Comparison of ENCODE assay signal across 10 mouse cellular contexts in genomic region chr3:117061831-117062230, GRCm38 (mm10).
DNase-seq lines count a peak whose midpoint lies in the region; ATAC-seq lines count a peak whose summit lies in the region.
"Had no signal": no experiment of that assay in that cellular context is flagged by ENCODE, and none has a peak within 500 bp of the region (broad histone marks: within the 10 kb centered on the region; RNA-seq: fewer than 3 reads in every experiment).

No protein-coding gene starts in this region.

- no peak overlapping the region for H3K4me3 ChIP-seq in heart, embryonic 10.5 days
- H3K4me3 ChIP-seq in neural tube, embryonic 14.5 days (ENCODE audit: low read depth, low read length), result no peak overlapping the region
- H3K4me3 ChIP-seq: heart, embryonic 13.5 days; neural tube, embryonic 12.5 days had no signal

- no peaks in the 10 kb centered on the region for H3K4me1 ChIP-seq in heart, embryonic 10.5 days
- H3K4me1 ChIP-seq in neural tube, embryonic 14.5 days (ENCODE audit: control insufficient read depth, insufficient read depth, low read length), result no peaks in the 10 kb centered on the region
- H3K4me1 ChIP-seq: neural tube, embryonic 12.5 days had no signal

- 80% methylated on average over 1 of the region's 1 CpGs for WGBS in heart, embryonic 10.5 days
- WGBS in neural tube, embryonic 14.5 days, result 76% methylated on average over 1 of the region's 1 CpGs

- no peak overlapping the region for H3K9ac ChIP-seq in neural tube, embryonic 14.5 days (replicated peaks; ENCODE audit: low read depth, low read length)
- H3K9ac ChIP-seq: heart, embryonic 13.5 days; neural tube, embryonic 12.5 days had no signal

- 0 out of 2 replicates have a peak, but pooled peaks have one; percentile 11 for ATAC-seq in neural tube, embryonic 14.5 days (ENCODE audit: low read depth)

- DNase-seq in heart, adult 9 months (ENCODE audit: low spot score in 2 of 2), result peak; percentile 6 to 14
- no peak for DNase-seq in heart, embryonic 10.5 days (ENCODE audit: low spot score)
- DNase-seq in neural tube, embryonic 10.5 days (ENCODE audit: extremely low spot score, low spot score), result no peak
- peak; percentile 2 for DNase-seq in induced T-regulatory cell, adult 2 months (ENCODE audit: low read depth)
- DNase-seq in urinary bladder, postnatal 14 days (ENCODE audit: low spot score), result no peak
- no peak for DNase-seq in Muller cell, postnatal 12 days (ENCODE audit: inconsistent ontology term)
- DNase-seq in layer of hippocampus, postnatal 14 days (ENCODE audit: low spot score in 2 of 2), result no peak

- no peaks in the 10 kb centered on the region for H3K27me3 ChIP-seq in heart, embryonic 10.5 days (ENCODE audit: insufficient read depth, poor library complexity, severe bottlenecking)
- no peaks in the 10 kb centered on the region for H3K27me3 ChIP-seq in neural tube, embryonic 14.5 days (ENCODE audit: control insufficient read depth, insufficient read depth, low read length)
- H3K27me3 ChIP-seq: heart, embryonic 13.5 days; neural tube, embryonic 12.5 days had no signal

- no peaks in the 10 kb centered on the region for H3K36me3 ChIP-seq in heart, embryonic 10.5 days
- no peaks in the 10 kb centered on the region for H3K36me3 ChIP-seq in neural tube, embryonic 14.5 days (ENCODE audit: control insufficient read depth, insufficient read depth, low read length)
- H3K36me3 ChIP-seq: heart, embryonic 13.5 days; neural tube, embryonic 12.5 days had no signal

- no peak overlapping the region for H3K4me2 ChIP-seq in neural tube, embryonic 14.5 days (ENCODE audit: low read depth, low read length)
- H3K4me2 ChIP-seq: heart, embryonic 13.5 days; neural tube, embryonic 12.5 days had no signal

- H3K27ac ChIP-seq in heart, embryonic 10.5 days, result no peak overlapping the region
- H3K27ac ChIP-seq in neural tube, embryonic 14.5 days (ENCODE audit: low read depth, low read length), result no peak overlapping the region
- H3K27ac ChIP-seq: heart, embryonic 13.5 days; neural tube, embryonic 12.5 days had no signal

- H3K9me3 ChIP-seq in heart, embryonic 10.5 days, result no peaks in the 10 kb centered on the region
- H3K9me3 ChIP-seq in neural tube, embryonic 14.5 days (ENCODE audit: control insufficient read depth, low read length), result no peaks in the 10 kb centered on the region
- H3K9me3 ChIP-seq: heart, embryonic 13.5 days; neural tube, embryonic 12.5 days had no signal

Comparison
In these comparisons a context has a peak if more than half of its experiments do, and no peak if none do; other contexts are left out.
1. DNase-seq: peak in heart, adult 9 months (2 of 2) and induced T-regulatory cell, adult 2 months (single experiment); none in heart, embryonic 10.5 days (single experiment), neural tube, embryonic 10.5 days (single experiment), urinary bladder, postnatal 14 days (single experiment), Muller cell, postnatal 12 days (single experiment) and layer of hippocampus, postnatal 14 days (0 of 2).